Mouse (Mus musculus) E14TG2a.4 (cell line): ENCODE results near the gene Ebf3.

ENCODE experiments used
- H3K27me3 ChIP-seq: 2 replicates; pipeline ENCODE4 v1.6.1; 2014; ENCODE audit warnings: low read length, control low read depth; ENCODE audit not compliant: insufficient read depth
- H3K36me3 ChIP-seq: 2 replicates; pipeline ENCODE4 v1.6.1; 2014; ENCODE audit warnings: low read length, control low read depth; ENCODE audit not compliant: insufficient read depth
- H3K4me1 ChIP-seq: replicated peaks from 2 replicates; pipeline ENCODE4 v1.6.1; 2014; ENCODE audit warnings: low read depth, low read length, control low read depth
- H3K4me3 ChIP-seq: replicated peaks from 2 replicates; pipeline ENCODE4 v1.5.1; 2014; ENCODE audit warnings: mild to moderate bottlenecking, low read length
- H3K9me3 ChIP-seq: 2 replicates; pipeline ENCODE4 v1.6.1; 2014; ENCODE audit warnings: low read length, control low read depth
- CTCF ChIP-seq: conservative IDR thresholded peaks from 2 replicates; pipeline ENCODE4 v1.5.1; 2014; ENCODE audit warnings: low read length
- NANOG ChIP-seq: IDR thresholded peaks from 2 replicates; pipeline ENCODE4 v1.6.1; 2014; ENCODE audit warnings: borderline replicate concordance, low read length, mixed read lengths
- POU5F1 ChIP-seq: IDR thresholded peaks from 2 replicates; pipeline ENCODE4 v1.6.1; 2014; ENCODE audit warnings: low read length, borderline replicate concordance

Ebf3 gene

GRCm38 (mm10) chr7:137308061-137309060 lies 5.9 kb downstream of the Ebf3 start:
- peaks cover 83% of the 10 kb centered on the region for H3K27me3 ChIP-seq
- H3K4me3 ChIP-seq = no peak overlapping the region
- no peaks in the 10 kb centered on the region for H3K9me3 ChIP-seq
- no peak for TF ChIP-seq POU5F1
- H3K4me1 ChIP-seq = peaks cover 14% of the 10 kb centered on the region
- no peaks in the 10 kb centered on the region for H3K36me3 ChIP-seq

DNA sequence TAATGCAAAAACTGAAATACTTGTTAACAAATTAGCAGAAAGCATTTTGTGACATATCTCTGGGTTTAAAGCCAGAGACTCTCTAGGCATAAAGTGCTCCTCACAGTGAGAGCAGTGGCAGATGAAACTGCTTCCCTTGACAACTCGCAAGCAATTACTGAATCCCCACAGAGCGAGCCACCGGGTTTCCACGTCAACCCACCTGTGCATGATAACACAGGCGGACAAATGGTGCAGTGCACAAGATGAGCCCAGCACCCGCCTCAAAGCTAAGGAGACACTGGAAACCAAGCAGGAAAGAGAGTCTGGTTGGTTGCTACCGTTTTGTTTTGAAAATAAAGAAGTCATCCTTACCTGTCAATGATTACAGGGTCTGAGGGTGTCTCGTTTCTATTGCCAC lies 7.1 kb downstream of the Ebf3 start:
- TF ChIP-seq NANOG (no peak), CTCF (no peak), POU5F1 (no peak)
- H3K36me3 ChIP-seq = no peaks in the 10 kb centered on the region
- H3K27me3 ChIP-seq = peaks cover 72% of the 10 kb centered on the region
- H3K4me1 ChIP-seq = peaks cover 7% of the 10 kb centered on the region; the same call in 1 of the 2 replicates
- no peak overlapping the region for H3K4me3 ChIP-seq
- no peaks in the 10 kb centered on the region for H3K9me3 ChIP-seq

GRCm38 (mm10) chr7:137306127-137306526 lies 8.1 kb downstream of the Ebf3 start:
- TF ChIP-seq POU5F1 (no peak), CTCF (no peak), NANOG (no peak)
- no peaks in the 10 kb centered on the region for H3K36me3 ChIP-seq
- no peaks in the 10 kb centered on the region for H3K9me3 ChIP-seq

DNA sequence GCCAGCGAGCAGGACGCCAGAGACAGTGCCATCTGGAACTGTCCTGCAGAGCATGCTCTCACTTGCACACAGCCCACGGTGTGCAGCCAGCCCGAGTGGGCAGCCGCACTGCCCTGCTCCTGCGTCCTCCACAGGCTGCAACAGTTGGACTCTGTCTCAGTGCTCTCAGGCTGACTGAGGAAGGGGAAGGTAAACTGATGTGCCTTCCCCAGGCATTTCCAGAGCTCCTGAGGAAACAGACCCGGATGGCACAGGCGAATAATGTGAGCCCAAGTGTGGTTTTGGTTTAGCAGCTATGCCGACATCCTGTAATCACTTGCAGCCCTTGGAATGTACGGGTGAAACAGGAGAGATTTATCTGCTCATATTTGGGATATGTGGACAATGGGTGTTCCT lies 10.5 kb downstream of the Ebf3 start:
- Histone ChIP-seq H3K27me3 (peaks cover 52% of the 10 kb centered on the region), H3K4me3 (no peak overlapping the region), H3K4me1 (no peaks in the 10 kb centered on the region; the same call in 1 of the 2 replicates), H3K36me3 (no peaks in the 10 kb centered on the region), H3K9me3 (no peaks in the 10 kb centered on the region)
- TF ChIP-seq CTCF (no peak), POU5F1 (no peak), NANOG (no peak)

More at GRCm38 (mm10) chr7:137306127-137306526, 8.1 kb downstream of the Ebf3 start:
- H3K4me3 ChIP-seq = no peak overlapping the region
- peaks cover 7% of the 10 kb centered on the region; the same call in 1 of the 2 replicates for H3K4me1 ChIP-seq
- H3K27me3 ChIP-seq = peaks cover 62% of the 10 kb centered on the region

GRCm38 (mm10) chr7:137302961-137303775 lies 11.1 kb downstream of the Ebf3 start:
- Histone ChIP-seq H3K4me3 (no peak overlapping the region), H3K9me3 (no peaks in the 10 kb centered on the region), H3K4me1 (no peaks in the 10 kb centered on the region; the same call in 1 of the 2 replicates), H3K27me3 (peaks cover 46% of the 10 kb centered on the region), H3K36me3 (no peaks in the 10 kb centered on the region)
- no peak for TF ChIP-seq POU5F1
- no peak for TF ChIP-seq NANOG
- TF ChIP-seq CTCF = no peak

GRCm38 (mm10) chr7:137302161-137302560 lies 12.1 kb downstream of the Ebf3 start:
- TF ChIP-seq CTCF (no peak), NANOG (no peak), POU5F1 (no peak)
- Histone ChIP-seq H3K9me3 (no peaks in the 10 kb centered on the region), H3K4me1 (no peaks in the 10 kb centered on the region; the same call in 1 of the 2 replicates), H3K36me3 (no peaks in the 10 kb centered on the region), H3K4me3 (no peak overlapping the region), H3K27me3 (peaks cover 38% of the 10 kb centered on the region)

- no peaks in the 10 kb centered on the region; the same call in 1 of the 2 replicates for H3K4me1 ChIP-seq
- H3K36me3 ChIP-seq = no peaks in the 10 kb centered on the region
- H3K4me3 ChIP-seq = no peak overlapping the region
- H3K9me3 ChIP-seq = no peaks in the 10 kb centered on the region
- peaks cover 30% of the 10 kb centered on the region for H3K27me3 ChIP-seq
- no peak for TF ChIP-seq CTCF
Measured at GRCm38 (mm10) chr7:137301329-137301751, 12.9 kb downstream of the Ebf3 start.

- Histone ChIP-seq H3K4me1 (no peaks in the 10 kb centered on the region; the same call in 1 of the 2 replicates), H3K9me3 (no peaks in the 10 kb centered on the region), H3K27me3 (peaks cover 27% of the 10 kb centered on the region), H3K36me3 (no peaks in the 10 kb centered on the region), H3K4me3 (no peak overlapping the region)
- no peak for TF ChIP-seq POU5F1
- TF ChIP-seq NANOG = no peak
- TF ChIP-seq CTCF = no peak
Measured at GRCm38 (mm10) chr7:137300826-137301225, 13.4 kb downstream of the Ebf3 start.

DNA sequence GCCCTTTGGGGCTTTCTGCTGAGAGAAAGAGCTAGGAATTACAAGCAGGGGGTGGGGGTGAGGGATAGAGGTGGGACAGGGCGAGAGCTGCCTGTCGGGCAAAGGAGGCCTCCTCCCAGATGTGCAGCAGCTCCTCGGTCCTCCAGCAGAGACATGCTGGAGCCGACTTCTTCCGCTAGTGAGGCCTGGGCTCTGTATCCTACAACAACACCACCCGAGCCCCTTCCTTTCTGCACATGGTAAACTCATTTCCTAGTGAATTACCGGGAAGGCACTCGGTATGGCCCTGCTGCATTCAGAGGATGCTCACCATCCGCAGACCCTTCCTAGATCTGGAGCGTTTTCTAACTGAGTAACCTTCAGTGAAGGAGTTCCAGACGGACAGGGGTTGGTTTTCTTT lies 14.1 kb downstream of the Ebf3 start:
- no peaks in the 10 kb centered on the region for H3K9me3 ChIP-seq
- no peak overlapping the region for H3K4me3 ChIP-seq
- H3K36me3 ChIP-seq = no peaks in the 10 kb centered on the region
- H3K27me3 ChIP-seq = peaks cover 27% of the 10 kb centered on the region
- no peak for TF ChIP-seq NANOG
- TF ChIP-seq POU5F1 = no peak
- no peak for TF ChIP-seq CTCF
- no peaks in the 10 kb centered on the region; the same call in 1 of the 2 replicates for H3K4me1 ChIP-seq
